Mouse (Mus musculus) heart, postnatal 25 days (tissue): ENCODE measurements around the gene Il1r2. TPM values are rescaled to one million over a fixed set of nuclear protein-coding genes. Genes with fewer than 3 reads are reported as not detected.

ENCODE experiments used
- DNase-seq: peaks from one replicate; pipeline ENCODE4 v3.0.0; 2022; ENCODE audit warnings: low spot score
- intact Hi-C: fragments of 180-260 bp; cut with DNase I; formaldehyde crosslinking; loops from one replicate; pipeline ENCODE4 v1.15.1; 2025
- total RNA-seq, 2 experiments: library from RNA; stranded (reverse); gene quantifications; 2 replicates each; pipeline ENCODE4 v1.2.3; 2021

Gene Il1r2
- not detected for total RNA-seq

- intact Hi-C loops, result no loop called here
- no peak for DNase-seq
Observed at GRCm38 (mm10) chr1:40073779-40074178, at the start of gene Il1r2. Il1r2 (plus strand) TSS chr1:40074079.

- intact Hi-C loops, result no loop called here
- no peak for DNase-seq
Observed at GRCm38 (mm10) chr1:40024554-40025320, 49.1 kb upstream of the Il1r2 start.

- DNase-seq, result no peak
- intact Hi-C loops, result no loop called here
Observed at GRCm38 (mm10) chr1:40025416-40025815, 48.5 kb upstream of the Il1r2 start.

DNA sequence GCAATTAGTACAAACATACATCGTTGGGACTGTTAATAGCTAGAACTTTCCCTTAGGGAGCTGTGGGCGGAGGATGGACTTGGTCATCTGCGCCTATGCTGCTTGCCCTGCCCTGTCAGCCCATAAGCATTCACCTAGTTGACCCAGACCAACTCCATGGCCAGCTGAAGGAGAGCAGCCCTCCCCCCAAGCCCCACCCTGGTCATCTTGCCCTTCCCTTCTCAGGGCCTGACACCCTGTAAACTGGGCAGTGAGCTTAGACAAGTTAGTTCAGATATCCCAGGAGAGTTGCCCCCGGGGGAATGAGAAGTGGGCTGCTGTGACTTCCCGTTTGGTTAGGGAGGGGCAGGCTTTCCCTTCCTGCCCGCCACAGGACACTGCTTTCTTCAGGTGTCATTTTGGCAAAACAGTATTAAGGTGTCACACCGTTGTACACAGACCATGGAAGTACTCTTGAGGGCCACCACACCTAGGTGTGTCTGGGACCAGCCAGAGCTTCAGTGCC, 46.7 kb upstream of the Il1r2 start:
- DNase-seq, result no peak
- intact Hi-C loops, result no loop called here

DNA sequence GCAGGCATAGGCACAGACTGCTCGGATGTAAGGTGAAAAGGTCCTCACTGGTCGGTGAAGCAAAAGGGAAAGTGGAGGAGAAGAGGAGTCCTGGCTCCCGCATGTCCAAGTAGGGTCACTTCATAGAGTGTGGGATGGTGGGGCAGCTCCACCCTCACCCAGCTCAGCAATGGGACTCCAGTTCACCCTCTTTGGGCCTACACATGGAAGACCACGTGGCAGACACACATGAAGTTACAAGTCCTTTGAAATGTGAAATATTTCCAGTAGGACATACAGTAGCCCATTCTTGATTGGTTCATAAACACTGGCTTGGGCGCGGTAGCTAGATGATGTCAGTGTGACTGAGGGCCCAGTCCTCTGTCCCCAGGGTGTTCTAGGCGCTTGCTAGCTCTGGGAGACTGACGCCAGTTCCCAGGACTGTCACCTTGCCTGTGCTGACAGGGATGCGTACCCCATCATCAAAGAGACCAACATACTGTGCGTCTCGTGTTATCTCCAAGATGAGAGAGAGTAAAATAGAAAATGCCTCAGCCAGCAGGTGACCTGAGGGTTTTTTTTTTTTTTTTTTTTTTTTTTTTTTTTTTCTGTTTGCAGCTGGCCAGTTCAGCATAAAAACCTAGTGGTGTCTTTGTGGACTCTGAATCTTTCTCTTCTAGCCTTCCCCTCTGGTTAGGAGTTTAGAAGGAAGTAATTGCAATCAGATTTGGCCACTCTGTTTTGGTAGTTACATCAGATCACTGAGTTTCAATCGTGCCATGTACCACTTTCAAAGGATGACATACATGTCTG, 45.5 kb upstream of the Il1r2 start:
- no peak for DNase-seq

DNA sequence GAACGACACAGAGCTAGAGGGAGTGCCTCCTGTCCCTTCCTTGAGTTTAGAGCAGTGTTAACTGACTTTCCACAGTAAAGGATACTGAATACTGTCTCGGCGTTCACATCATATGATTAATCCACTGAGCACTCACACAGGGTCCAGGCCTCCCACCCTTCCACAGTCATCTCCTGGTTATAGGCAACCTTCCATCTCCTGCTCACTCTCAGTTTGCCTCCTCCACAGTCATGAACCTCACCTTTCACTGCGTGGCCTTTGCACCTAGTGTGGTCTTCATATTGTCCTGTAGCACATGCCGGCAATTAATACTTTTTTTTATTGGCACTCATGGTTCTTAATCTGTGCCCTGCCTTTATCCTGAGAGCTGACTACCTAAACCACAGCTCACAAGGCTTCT, 44.3 kb upstream of the Il1r2 start:
- intact Hi-C loops, result no loop called here

More for the DNA sequence above, 45.5 kb upstream of the Il1r2 start:
- intact Hi-C loops, result no loop called here

GRCm38 (mm10) chr1:40030287-40030975, 43.4 kb upstream of the Il1r2 start:
- no peak for DNase-seq

More for the DNA sequence above, 44.3 kb upstream of the Il1r2 start:
- no peak for DNase-seq

GRCm38 (mm10) chr1:40030976-40031356, 42.9 kb upstream of the Il1r2 start:
- intact Hi-C loops, result no loop called here
- no peak for DNase-seq

More at GRCm38 (mm10) chr1:40030287-40030975, 43.4 kb upstream of the Il1r2 start:
- intact Hi-C loops, result no loop called here

- no peak for DNase-seq
- intact Hi-C loops, result no loop called here
Observed at GRCm38 (mm10) chr1:40031626-40032025, 42.3 kb upstream of the Il1r2 start.

- intact Hi-C loops, result no loop called here
- DNase-seq, result no peak
Observed at GRCm38 (mm10) chr1:40033315-40033714, 40.6 kb upstream of the Il1r2 start.

DNA sequence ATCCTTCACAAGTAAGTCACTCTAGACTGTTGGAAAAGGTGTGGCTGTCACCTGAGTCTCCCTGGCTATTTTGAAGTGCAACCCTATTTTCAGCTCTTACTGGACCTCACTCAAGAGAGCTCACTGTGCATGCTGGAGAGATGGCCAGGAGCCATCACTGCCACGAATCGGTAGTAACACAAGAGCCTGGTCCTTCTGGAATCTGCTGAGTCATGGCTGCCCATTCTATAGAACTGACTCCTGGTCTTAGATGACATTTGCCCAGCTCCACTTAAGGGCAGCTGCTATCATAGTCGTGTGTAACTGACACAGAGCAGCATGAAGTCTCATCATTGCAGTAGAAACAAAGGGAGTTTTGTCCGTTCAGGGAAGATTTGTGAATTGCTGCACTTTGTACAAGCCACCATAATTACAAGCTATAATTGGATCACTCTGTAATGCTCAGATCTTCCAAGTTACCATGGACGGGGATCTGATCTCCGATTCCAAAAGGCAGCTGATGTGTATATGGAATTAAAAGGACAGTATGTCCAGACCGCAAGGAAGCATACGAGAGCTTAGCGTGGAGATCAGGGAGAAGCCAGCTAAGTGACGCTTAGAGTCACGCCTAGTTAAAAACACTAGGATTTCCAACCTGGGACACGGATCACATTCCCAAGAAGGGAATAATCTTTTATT, 40.0 kb upstream of the Il1r2 start:
- intact Hi-C loops, result no loop called here
- no peak for DNase-seq

- no peak for DNase-seq
Observed at GRCm38 (mm10) chr1:40037831-40038230, 36.0 kb upstream of the Il1r2 start.

DNA sequence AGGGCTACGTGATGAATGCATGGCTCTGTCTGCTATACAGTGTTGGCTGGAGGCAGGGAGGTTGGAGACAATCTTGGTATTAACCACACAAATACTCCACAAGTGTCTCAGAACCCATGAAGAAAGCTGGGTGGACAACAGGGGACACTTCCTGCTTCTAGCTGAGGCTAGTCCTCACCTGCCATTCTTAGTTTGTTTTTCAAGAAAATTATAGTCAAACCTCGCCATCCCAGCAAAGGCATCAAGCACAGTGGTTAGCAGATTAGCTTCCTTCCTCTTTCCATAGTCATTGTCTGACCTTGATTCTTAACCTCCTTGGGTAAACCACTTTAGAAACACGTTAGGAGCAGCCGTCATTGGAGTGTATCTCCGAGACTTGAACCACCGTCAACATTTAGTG, 28.2 kb upstream of the Il1r2 start:
- intact Hi-C loops, result no loop called here
- no peak for DNase-seq

More at GRCm38 (mm10) chr1:40037831-40038230, 36.0 kb upstream of the Il1r2 start:
- intact Hi-C loops, result no loop called here

DNA sequence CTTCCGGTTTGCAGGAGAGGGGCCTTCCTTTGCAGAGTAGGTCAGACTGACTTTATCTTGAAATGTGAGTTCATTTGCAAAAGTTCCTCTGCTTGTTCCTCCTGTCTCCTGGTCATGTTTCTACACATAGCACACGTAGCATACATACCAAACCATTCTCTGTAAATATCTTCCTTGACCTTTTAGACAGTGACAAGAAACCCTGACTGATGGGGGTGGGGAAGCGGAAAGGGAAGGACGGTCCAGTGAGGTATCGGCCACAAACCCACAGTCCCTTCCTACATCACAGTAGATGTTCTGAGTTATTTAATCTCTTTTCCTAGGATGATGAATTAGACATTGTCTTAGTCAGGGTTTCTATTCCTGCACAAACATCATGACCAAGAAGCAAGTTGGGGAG, 27.3 kb upstream of the Il1r2 start:
- intact Hi-C loops, result no loop called here
- DNase-seq, result no peak

DNA sequence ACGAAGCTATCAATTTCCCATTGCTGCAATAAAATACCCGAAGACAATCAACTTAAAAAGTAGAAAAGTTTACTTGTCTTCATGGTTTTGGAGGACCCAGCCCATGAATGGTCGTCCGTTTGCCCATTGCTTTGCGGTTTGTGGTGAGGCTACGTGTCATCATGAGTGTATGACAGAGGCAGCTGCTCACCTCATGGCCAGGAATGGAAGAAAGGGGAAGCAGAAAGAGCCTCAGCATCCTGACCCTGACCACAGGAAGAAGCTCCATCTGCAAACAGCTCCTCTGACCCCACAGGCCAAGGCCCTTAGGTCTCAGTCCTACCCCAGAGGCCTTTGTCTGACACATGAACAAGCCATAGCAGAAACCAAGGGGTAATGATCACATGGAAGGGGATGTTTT, 22.7 kb upstream of the Il1r2 start:
- intact Hi-C loops, result no loop called here

GRCm38 (mm10) chr1:40052156-40052555, 21.7 kb upstream of the Il1r2 start:
- intact Hi-C loops, result no loop called here
- DNase-seq, result no peak

More for the DNA sequence above, 22.7 kb upstream of the Il1r2 start:
- DNase-seq, result no peak

- intact Hi-C loops, result no loop called here
- DNase-seq, result no peak
Observed at GRCm38 (mm10) chr1:40053071-40053470, 20.8 kb upstream of the Il1r2 start.

GRCm38 (mm10) chr1:40055051-40055450, 18.8 kb upstream of the Il1r2 start:
- no peak for DNase-seq
- intact Hi-C loops, result no loop called here

DNA sequence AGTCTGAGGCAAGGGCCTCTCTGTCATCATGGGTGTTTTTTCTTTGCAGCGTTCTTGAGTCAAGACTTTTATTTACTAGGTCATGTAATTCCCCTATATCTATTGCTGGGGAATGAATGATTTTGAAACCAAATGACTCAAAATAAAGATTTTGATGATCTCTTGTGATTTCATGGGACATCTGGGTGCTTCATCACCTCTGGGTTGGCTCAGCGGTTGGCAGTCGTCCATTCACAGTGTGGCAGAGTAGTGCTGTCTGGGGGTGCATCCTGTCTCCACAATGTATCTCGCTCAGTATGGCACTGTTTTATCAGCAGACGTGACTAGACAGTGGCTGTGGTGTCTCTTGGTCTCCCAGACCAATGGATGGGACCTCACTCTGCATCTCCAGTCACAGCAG, 17.9 kb upstream of the Il1r2 start:
- DNase-seq, result no peak
- intact Hi-C loops, result no loop called here

GRCm38 (mm10) chr1:40057351-40057750, 16.5 kb upstream of the Il1r2 start:
- intact Hi-C loops, result no loop called here
- no peak for DNase-seq
